Mouse (Mus musculus): ENCODE measurements around the gene Exoc4.

- TF ChIP-seq POLR2A (IDR thresholded peaks at IDR 0.05; ENCODE audit: low read depth, low read length) (no peak), SIN3A (IDR thresholded peaks at IDR 0.05; ENCODE audit: low read length) (no peak), POLR2AphosphoS2 (IDR thresholded peaks at IDR 0.05; ENCODE audit: low read depth, low read length) (no peak), CHD1 (IDR thresholded peaks at IDR 0.05; ENCODE audit: low read depth, low read length) (no peak), CTCF (conservative IDR thresholded peaks at IDR 0.05 in 1 of 2, IDR thresholded peaks at IDR 0.05 in 1 of 2; ENCODE audit: low read depth in 2 of 2, low read length in 2 of 2) (no peak), E2F4 (IDR thresholded peaks at IDR 0.05; ENCODE audit: insufficient replicate concordance, low read depth, low read length) (no peak), MAX (IDR thresholded peaks at IDR 0.05; ENCODE audit: low read length) (no peak), RCOR1 (conservative IDR thresholded peaks at IDR 0.05; ENCODE audit: low read depth, low read length) (no peak), MAZ (IDR thresholded peaks at IDR 0.05; ENCODE audit: low read depth, low read length) (no peak), NRF1 (IDR thresholded peaks at IDR 0.05; ENCODE audit: low read depth, low read length) (no peak), BHLHE40 (IDR thresholded peaks at IDR 0.05; ENCODE audit: low read depth, low read length) (no peak)
These were observed 594.0 kb downstream of the Exoc4 start for GRCm38 (mm10) chr6:33842901-33843300.
